Mouse (Mus musculus) spleen, adult 2 months (tissue): Measurements from ENCODE around the gene Pros1. TPM values are rescaled to one million over a fixed set of nuclear protein-coding genes. Genes with fewer than 3 reads are reported as not detected.
A peak's percentile ranks its signal among the peaks of the same experiment; 100 is the strongest.

Experiments used
- DNase-seq, 2 experiments: peaks; one replicate each; pipeline versions ENCODE4 v3.0.0 to v3.0.0-alpha.2; 2012 to 2021; ENCODE audit warnings: low spot score in 2 of 2, low read depth in 1 of 2
- H3K27ac ChIP-seq: fragments of 200-500 bp; 2 replicates; pipeline ENCODE4 v1.5.1; 2012; ENCODE audit warnings: low read length, inconsistent platforms; ENCODE audit not compliant: insufficient read depth
- H3K27me3 ChIP-seq: fragments of 200-500 bp; 2 replicates; pipeline ENCODE4 v1.6.1; 2012; ENCODE audit warnings: mild to moderate bottlenecking, moderate library complexity, low read length, inconsistent platforms; ENCODE audit not compliant: control insufficient read depth, insufficient read depth
- H3K36me3 ChIP-seq: fragments of 200-500 bp; 2 replicates; pipeline ENCODE4 v1.6.1; 2012; ENCODE audit warnings: mild to moderate bottlenecking, low read length, inconsistent platforms; ENCODE audit not compliant: control insufficient read depth, insufficient read depth
- H3K4me1 ChIP-seq: fragments of 200-500 bp; 2 replicates; pipeline ENCODE4 v1.6.1; 2011; ENCODE audit warnings: inconsistent platforms; ENCODE audit not compliant: control insufficient read depth, insufficient read depth, insufficient read length
- H3K4me3 ChIP-seq: fragments of 200-500 bp; 2 replicates; pipeline ENCODE4 v1.5.1; 2011; ENCODE audit warnings: mild to moderate bottlenecking, inconsistent platforms; ENCODE audit not compliant: insufficient read depth, insufficient read length; ENCODE audit errors: extremely low read depth
- CTCF ChIP-seq: fragments of 200-500 bp; IDR thresholded peaks from 2 replicates; pipeline ENCODE4 v1.5.1; 2011; ENCODE audit warnings: mild to moderate bottlenecking, inconsistent platforms; ENCODE audit not compliant: insufficient read depth, insufficient read length, insufficient replicate concordance; ENCODE audit errors: extremely low read depth
- POLR2A ChIP-seq: fragments of 200-500 bp; IDR thresholded peaks from 2 replicates; pipeline ENCODE4 v1.6.1; 2011; ENCODE audit warnings: low read depth, low read length, inconsistent platforms
- WGBS: fragments of 180-500 bp; shearing (Covaris S2); methylation state at CpG from one replicate; pipeline ENCODE4 v1.1.7; 2018; 5-methylcytosine and 5-hydroxymethylcytosine counted together
- polyA plus RNA-seq: library from polyadenylated mRNA; depleted of rRNA; stranded (reverse); fragments of >200 nt; gene quantifications from 2 replicates; pipeline ENCODE4 v1.2.3, GENCODE M21; 2012; rRNA removed

The Pros1 gene
- polyA plus RNA-seq: 2.5 and 2.7 TPM in 2 replicates

GRCm38 (mm10) chr16:62854191-62855068 lies at the start of gene Pros1:
TSS of gene Pros1 (plus strand) at chr16:62854307.
- peaks cover 6% of the 10 kb centered on the region for H3K4me1 ChIP-seq
- no peaks in the 10 kb centered on the region for H3K36me3 ChIP-seq
- peak in 1 of 2 experiments; percentile 14 for DNase-seq
- no peaks in the 10 kb centered on the region; the same call in 1 of the 2 replicates for H3K27me3 ChIP-seq
- H3K27ac ChIP-seq: peak within 1 kb of the TSS; percentile 49
- WGBS: 15% methylated on average over 42 of the region's 42 CpGs
- TF ChIP-seq POLR2A: no peak
- no peak for TF ChIP-seq CTCF
- peak within 1 kb of the TSS; percentile 56 for H3K4me3 ChIP-seq

DNA sequence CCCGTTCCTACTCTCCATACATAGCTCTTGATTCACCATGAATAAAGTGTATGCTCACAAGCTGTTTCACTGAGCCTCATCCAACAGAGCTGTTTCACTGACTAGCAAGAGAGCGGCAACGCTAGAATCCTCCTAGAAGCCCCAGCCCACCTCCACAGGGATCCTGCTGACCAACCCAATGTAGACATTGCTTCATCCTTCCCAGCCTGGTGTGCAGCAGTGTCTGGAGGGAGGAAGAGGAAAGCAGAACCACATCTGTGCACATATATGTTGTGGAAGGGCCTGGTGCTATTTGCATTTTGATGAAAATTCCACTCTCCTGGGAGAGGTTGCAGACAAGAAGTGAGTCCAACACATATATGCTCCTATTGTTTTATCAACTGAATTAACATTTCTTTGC lies 49.5 kb upstream of the Pros1 start:
- WGBS: 96% methylated on average over 3 of the region's 3 CpGs
- no peak for DNase-seq
- TF ChIP-seq POLR2A (no peak), CTCF (no peak)
- Histone ChIP-seq H3K36me3 (peaks cover 2% of the 10 kb centered on the region; the same call in 1 of the 2 replicates), H3K27ac (no peak overlapping the region), H3K4me1 (0 out of 2 replicates have a peak, but pooled peaks cover 4% of the 10 kb centered on the region), H3K4me3 (no peak overlapping the region), H3K27me3 (no peaks in the 10 kb centered on the region)

GRCm38 (mm10) chr16:62807249-62807979 lies 46.7 kb upstream of the Pros1 start:
- TF ChIP-seq POLR2A (no peak), CTCF (no peak)
- 68% methylated on average over 8 of the region's 8 CpGs for WGBS
- H3K4me1 ChIP-seq: 0 out of 2 replicates have a peak, but pooled peaks cover 4% of the 10 kb centered on the region
- no peak overlapping the region for H3K4me3 ChIP-seq
- H3K27ac ChIP-seq: no peak overlapping the region
- DNase-seq: no peak
- H3K36me3 ChIP-seq: peaks cover 2% of the 10 kb centered on the region; the same call in 1 of the 2 replicates
- H3K27me3 ChIP-seq: no peaks in the 10 kb centered on the region

DNA sequence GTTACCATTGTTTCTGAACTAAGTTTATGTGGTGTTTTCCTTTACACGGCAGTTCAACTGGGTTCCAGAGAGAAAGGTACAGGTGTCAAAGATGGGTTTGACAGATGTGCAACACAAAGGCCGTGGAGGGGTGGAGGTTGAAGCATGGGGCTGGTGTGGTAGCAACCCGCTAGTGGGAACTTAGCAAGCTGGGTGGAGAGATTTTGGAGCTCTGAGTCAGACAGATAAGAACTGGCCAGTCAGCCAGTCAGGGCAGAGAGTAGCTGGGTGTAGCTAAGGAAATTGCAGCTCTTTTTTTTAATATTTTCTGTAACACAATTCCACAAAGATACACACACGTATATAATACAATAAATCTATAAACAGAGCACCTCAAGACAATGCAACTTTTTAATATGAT lies 43.3 kb upstream of the Pros1 start:
- WGBS: 90% methylated on average over 4 of the region's 4 CpGs
- no peak for DNase-seq

DNA sequence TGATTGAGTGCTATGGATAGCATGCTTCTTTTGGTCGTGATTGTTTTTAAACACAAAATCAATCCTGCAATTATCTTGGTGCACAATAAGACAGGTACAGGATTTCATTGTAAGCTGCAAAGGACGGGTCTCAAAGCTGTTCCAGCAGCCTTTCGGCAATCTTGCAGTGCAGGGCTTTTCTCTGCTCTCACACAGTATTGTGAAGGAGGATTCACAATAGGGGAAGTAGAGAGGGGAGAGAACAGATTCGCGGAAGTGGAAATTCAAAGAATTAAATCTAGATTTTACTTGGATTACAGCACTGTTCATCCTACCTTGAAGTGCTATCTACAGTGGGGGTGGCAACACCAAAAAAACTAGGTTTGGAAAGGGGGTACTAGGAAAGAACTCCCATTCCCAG lies 40.3 kb upstream of the Pros1 start:
- WGBS: 87% methylated on average over 5 of the region's 5 CpGs
- Histone ChIP-seq H3K4me3 (no peak overlapping the region), H3K4me1 (no peaks in the 10 kb centered on the region), H3K27ac (no peak overlapping the region), H3K27me3 (no peaks in the 10 kb centered on the region), H3K36me3 (no peaks in the 10 kb centered on the region)
- no peak for DNase-seq
- TF ChIP-seq CTCF (no peak), POLR2A (no peak)

More for the DNA sequence above, 43.3 kb upstream of the Pros1 start:
- TF ChIP-seq CTCF (no peak), POLR2A (no peak)
- no peaks in the 10 kb centered on the region for H3K27me3 ChIP-seq
- 0 out of 2 replicates have a peak, but pooled peaks cover 4% of the 10 kb centered on the region for H3K4me1 ChIP-seq
- H3K27ac ChIP-seq: no peak overlapping the region
- no peak overlapping the region for H3K4me3 ChIP-seq
- H3K36me3 ChIP-seq: no peaks in the 10 kb centered on the region

- TF ChIP-seq CTCF (no peak), POLR2A (no peak)
- H3K36me3 ChIP-seq: no peaks in the 10 kb centered on the region
- H3K27ac ChIP-seq: no peak within 1 kb of the TSS
- 84% methylated on average over 5 of the region's 5 CpGs for WGBS
- H3K27me3 ChIP-seq: no peaks in the 10 kb centered on the region
- no peak within 1 kb of the TSS for H3K4me3 ChIP-seq
- DNase-seq: no peak
- H3K4me1 ChIP-seq: no peaks in the 10 kb centered on the region
These were observed 39.6 kb upstream of the Pros1 start, which contains the start of gene Stx19 for GRCm38 (mm10) chr16:62814491-62814890. TSS of gene Stx19 (plus strand) at chr16:62814676.
